Mouse (Mus musculus): ENCODE data around the gene Itgb6.
A peak's percentile ranks its signal among the peaks of the same experiment; 100 is the strongest.

The Itgb6 gene

DNA sequence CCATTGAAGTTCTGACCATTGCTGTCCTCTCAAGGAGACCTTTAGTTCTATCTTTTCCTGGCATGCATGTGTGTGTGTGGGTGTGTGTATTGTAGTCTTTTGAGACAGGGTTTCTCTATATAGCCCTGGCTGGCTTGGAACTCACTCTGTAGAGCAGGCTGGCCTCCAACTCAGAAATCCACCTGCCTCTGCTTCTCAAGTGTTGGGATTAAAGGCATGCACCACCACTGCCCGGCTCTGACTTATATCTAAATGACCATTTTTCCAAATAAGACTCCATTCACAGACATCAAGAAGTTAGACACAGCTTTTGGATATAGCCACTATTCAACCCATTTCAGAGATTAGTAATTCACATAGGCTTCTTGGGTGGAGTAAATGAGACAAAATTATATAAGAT, 34.3 kb downstream of the Itgb6 start:
- peaks cover 20% of the 10 kb centered on the region for H3K4me1 ChIP-seq (replicated peaks; ENCODE audit: low read depth, low read length)
- TF ChIP-seq NANOG (IDR thresholded peaks at IDR 0.05; ENCODE audit: borderline replicate concordance, low read length) (no peak), CTCF (conservative IDR thresholded peaks at IDR 0.05; ENCODE audit: low read length) (no peak), POU5F1 (IDR thresholded peaks at IDR 0.05; ENCODE audit: borderline replicate concordance, low read length) (no peak)
- no peaks in the 10 kb centered on the region for H3K36me3 ChIP-seq (ENCODE audit: insufficient read depth, low read length)
- H3K4me3 ChIP-seq (replicated peaks; ENCODE audit: low read length) = no peak overlapping the region
- H3K9me3 ChIP-seq (ENCODE audit: low read length) = peaks cover 8% of the 10 kb centered on the region
- no peaks in the 10 kb centered on the region for H3K27me3 ChIP-seq (ENCODE audit: insufficient read depth, low read length)

DNA sequence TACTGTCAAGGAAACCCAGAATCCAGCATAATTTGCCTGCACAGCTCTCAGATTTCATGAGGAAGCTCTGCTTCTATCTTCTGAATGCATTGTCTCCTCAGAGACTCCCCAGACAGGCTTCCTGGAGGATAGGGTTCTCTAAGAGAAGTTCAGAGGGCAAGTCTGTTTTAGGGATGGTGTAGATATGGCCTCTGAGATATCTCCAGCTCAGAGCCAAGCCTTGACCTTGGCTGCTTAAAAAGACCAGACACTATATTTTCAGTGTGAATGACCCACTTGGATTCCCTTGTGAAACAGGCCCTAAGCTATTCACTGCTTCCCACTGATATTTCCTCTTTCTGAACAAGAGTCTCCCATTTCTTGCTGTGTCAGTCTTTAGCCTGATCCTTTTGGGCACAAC, 36.5 kb downstream of the Itgb6 start:
- H3K4me1 ChIP-seq (replicated peaks; ENCODE audit: low read depth, low read length) = peaks cover 7% of the 10 kb centered on the region
- peaks cover 8% of the 10 kb centered on the region for H3K9me3 ChIP-seq (ENCODE audit: low read length)
- no peaks in the 10 kb centered on the region for H3K36me3 ChIP-seq (ENCODE audit: insufficient read depth, low read length)
- H3K4me3 ChIP-seq (replicated peaks; ENCODE audit: low read length) = no peak overlapping the region
- H3K27me3 ChIP-seq (ENCODE audit: insufficient read depth, low read length) = no peaks in the 10 kb centered on the region
- TF ChIP-seq CTCF (conservative IDR thresholded peaks at IDR 0.05; ENCODE audit: low read length) (no peak), NANOG (IDR thresholded peaks at IDR 0.05; ENCODE audit: borderline replicate concordance, low read length) (no peak), POU5F1 (IDR thresholded peaks at IDR 0.05; ENCODE audit: borderline replicate concordance, low read length) (no peak)

DNA sequence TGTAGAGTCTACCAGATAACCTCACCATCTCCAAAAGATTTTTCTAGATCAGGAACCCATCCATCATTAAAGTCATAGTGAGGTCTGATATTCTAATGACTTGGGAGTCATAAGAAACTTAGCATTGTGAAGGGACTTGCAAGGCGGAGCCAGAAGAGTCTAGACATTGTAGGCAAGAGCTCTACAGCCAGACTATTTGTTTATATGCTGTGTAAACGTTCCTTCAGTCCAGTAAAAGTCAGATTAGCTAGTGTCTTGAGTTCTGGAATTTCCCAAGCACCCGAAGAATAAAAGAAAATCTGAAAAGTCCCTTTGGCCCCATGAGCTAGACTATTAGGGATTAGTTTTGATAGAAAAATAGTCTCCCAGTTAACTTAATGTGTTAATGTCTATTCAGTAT, 38.3 kb downstream of the Itgb6 start:
- H3K9me3 ChIP-seq (ENCODE audit: low read length) = peaks cover 8% of the 10 kb centered on the region
- H3K4me3 ChIP-seq (replicated peaks; ENCODE audit: low read length) = no peak overlapping the region
- H3K4me1 ChIP-seq (replicated peaks; ENCODE audit: low read depth, low read length) = peaks cover 4% of the 10 kb centered on the region
- TF ChIP-seq NANOG (IDR thresholded peaks at IDR 0.05; ENCODE audit: borderline replicate concordance, low read length) = no peak
- TF ChIP-seq CTCF (conservative IDR thresholded peaks at IDR 0.05; ENCODE audit: low read length) = no peak
- no peak for TF ChIP-seq POU5F1 (IDR thresholded peaks at IDR 0.05; ENCODE audit: borderline replicate concordance, low read length)
- H3K36me3 ChIP-seq (ENCODE audit: insufficient read depth, low read length) = no peaks in the 10 kb centered on the region
- H3K27me3 ChIP-seq (ENCODE audit: insufficient read depth, low read length) = no peaks in the 10 kb centered on the region

DNA sequence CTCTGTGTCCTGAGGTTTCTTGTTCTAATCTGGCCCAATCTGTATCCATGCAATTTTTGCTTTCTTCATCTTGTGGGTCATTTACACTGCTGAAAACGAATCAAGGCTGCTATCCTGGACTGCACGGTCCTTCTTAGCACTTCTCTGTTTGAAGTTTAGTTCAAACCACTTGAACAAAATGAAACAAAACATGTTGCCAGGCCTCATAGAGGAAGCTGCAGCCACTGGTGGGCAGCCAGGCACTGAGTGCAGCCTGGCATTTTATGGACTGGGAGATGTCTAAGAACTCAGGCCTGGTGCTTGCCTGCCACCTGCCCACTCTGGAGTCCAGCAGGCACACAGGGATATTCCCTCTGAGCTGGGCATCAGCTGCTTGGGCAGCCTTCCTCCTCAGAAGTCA, 39.9 kb downstream of the Itgb6 start:
- no peak overlapping the region for H3K4me3 ChIP-seq (replicated peaks; ENCODE audit: low read length)
- TF ChIP-seq POU5F1 (IDR thresholded peaks at IDR 0.05; ENCODE audit: borderline replicate concordance, low read length) = no peak
- no peak for TF ChIP-seq NANOG (IDR thresholded peaks at IDR 0.05; ENCODE audit: borderline replicate concordance, low read length)
- no peak for TF ChIP-seq CTCF (conservative IDR thresholded peaks at IDR 0.05; ENCODE audit: low read length)
- H3K9me3 ChIP-seq (ENCODE audit: low read length) = peaks cover 8% of the 10 kb centered on the region
- H3K4me1 ChIP-seq (replicated peaks; ENCODE audit: low read depth, low read length) = no peaks in the 10 kb centered on the region
- no peaks in the 10 kb centered on the region for H3K36me3 ChIP-seq (ENCODE audit: insufficient read depth, low read length)
- no peaks in the 10 kb centered on the region for H3K27me3 ChIP-seq (ENCODE audit: insufficient read depth, low read length)

DNA sequence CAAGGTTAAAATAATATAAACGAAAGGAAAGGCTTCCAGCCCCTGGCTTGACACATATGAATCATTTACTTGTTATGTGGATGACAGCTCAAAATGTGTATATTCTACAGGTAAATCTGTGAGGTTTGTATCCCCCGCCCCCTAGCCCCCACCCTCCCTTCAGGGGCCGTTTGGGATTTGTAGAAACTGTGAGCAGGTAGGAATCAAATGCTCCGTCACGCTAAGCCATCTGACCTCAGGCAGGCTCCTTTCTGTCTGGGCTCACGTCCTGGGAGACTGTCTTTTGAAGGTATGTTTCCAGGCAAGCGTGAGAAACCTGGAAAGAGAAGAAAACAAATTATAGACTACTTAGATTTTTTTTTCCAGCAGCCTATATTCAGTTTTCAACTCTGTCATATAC, 48.0 kb downstream of the Itgb6 start:
- H3K4me3 ChIP-seq (replicated peaks; ENCODE audit: low read length) = no peak overlapping the region
- no peaks in the 10 kb centered on the region for H3K36me3 ChIP-seq (ENCODE audit: insufficient read depth, low read length)
- no peaks in the 10 kb centered on the region for H3K27me3 ChIP-seq (ENCODE audit: insufficient read depth, low read length)

DNA sequence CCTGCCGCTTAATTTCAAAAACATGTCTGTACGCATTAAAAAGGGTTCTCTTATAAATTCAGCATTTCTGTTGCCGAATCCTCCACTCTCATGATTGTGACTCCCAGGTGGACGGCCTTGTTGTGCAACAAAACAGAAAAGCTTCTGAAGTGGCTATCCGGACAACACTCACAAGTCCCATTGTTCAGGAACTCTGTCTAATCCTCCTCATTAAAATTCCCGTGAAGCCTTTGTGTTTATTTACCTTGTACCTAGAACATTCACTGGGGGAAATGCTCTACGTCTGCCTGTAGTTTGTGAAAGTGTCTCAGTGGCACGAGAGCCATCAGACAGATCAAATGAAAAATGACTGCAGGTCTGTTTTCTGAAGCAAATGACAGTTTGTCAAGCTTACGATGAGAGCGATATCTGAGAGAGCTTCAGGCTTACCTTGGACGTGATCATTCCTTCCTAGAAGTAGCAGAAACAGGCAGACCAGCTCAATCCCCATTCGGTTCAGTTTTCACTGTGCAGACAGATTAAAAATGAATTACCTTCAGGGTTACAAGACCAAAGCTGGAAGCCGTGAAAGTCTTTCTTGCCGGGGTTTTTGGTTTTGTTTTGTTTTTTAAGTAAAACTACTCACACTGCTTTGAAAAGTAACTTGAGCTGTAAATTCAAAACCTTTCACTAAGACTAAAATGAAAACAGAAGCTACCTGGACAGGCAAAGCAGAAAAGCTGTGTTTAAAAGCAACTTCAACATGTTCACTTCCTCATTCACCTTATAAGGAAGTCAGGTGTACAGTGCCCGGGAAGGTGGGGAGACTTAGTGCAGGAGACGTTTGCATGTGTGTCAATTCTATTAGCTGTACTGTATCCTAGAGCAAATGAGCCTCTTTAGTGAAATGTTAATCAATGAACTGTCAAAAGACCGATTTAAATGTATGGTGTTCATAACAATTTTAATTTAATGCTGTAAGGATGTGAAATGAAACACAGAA, 49.2 kb downstream of the Itgb6 start:
- H3K4me1 ChIP-seq (replicated peaks; ENCODE audit: low read depth, low read length) = no peaks in the 10 kb centered on the region
- no peaks in the 10 kb centered on the region for H3K27me3 ChIP-seq (ENCODE audit: insufficient read depth, low read length)
- no peaks in the 10 kb centered on the region for H3K36me3 ChIP-seq (ENCODE audit: insufficient read depth, low read length)
- no peaks in the 10 kb centered on the region for H3K9me3 ChIP-seq (ENCODE audit: low read length)
- TF ChIP-seq CTCF (conservative IDR thresholded peaks at IDR 0.05; ENCODE audit: low read length) (no peak), POU5F1 (IDR thresholded peaks at IDR 0.05; ENCODE audit: borderline replicate concordance, low read length) (no peak), NANOG (IDR thresholded peaks at IDR 0.05; ENCODE audit: borderline replicate concordance, low read length) (peak; percentile 86)
- no peak overlapping the region for H3K4me3 ChIP-seq (replicated peaks; ENCODE audit: low read length)

More for the DNA sequence above, 48.0 kb downstream of the Itgb6 start:
- TF ChIP-seq NANOG (IDR thresholded peaks at IDR 0.05; ENCODE audit: borderline replicate concordance, low read length) = no peak
- TF ChIP-seq CTCF (conservative IDR thresholded peaks at IDR 0.05; ENCODE audit: low read length) = no peak
- no peak for TF ChIP-seq POU5F1 (IDR thresholded peaks at IDR 0.05; ENCODE audit: borderline replicate concordance, low read length)
- H3K4me1 ChIP-seq (replicated peaks; ENCODE audit: low read depth, low read length) = no peaks in the 10 kb centered on the region
- H3K9me3 ChIP-seq (ENCODE audit: low read length) = no peaks in the 10 kb centered on the region

DNA sequence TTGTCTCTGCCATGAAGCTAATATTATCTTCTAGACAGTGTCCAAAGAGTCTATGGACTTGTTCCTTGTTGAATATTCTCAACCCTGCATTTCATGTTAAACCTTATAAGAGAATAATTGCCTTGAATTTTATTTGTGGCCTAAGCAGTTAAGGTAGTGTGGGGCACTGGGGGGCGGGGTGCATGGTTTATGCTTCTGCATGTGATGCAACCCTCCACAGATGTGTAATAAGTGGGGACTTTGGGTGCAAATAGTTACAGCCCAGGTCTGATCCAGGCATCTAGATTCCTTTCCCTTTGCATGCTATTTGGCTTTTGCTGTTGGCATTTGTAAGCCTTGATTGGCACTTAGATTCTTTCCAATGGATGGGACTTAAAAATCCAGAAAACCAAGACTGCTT, 51.2 kb downstream of the Itgb6 start:
- TF ChIP-seq NANOG (IDR thresholded peaks at IDR 0.05; ENCODE audit: borderline replicate concordance, low read length) (no peak), CTCF (conservative IDR thresholded peaks at IDR 0.05; ENCODE audit: low read length) (no peak), POU5F1 (IDR thresholded peaks at IDR 0.05; ENCODE audit: borderline replicate concordance, low read length) (no peak)
- Histone ChIP-seq H3K9me3 (ENCODE audit: low read length) (no peaks in the 10 kb centered on the region), H3K36me3 (ENCODE audit: insufficient read depth, low read length) (no peaks in the 10 kb centered on the region), H3K27me3 (ENCODE audit: insufficient read depth, low read length) (no peaks in the 10 kb centered on the region), H3K4me1 (replicated peaks; ENCODE audit: low read depth, low read length) (no peaks in the 10 kb centered on the region), H3K4me3 (replicated peaks; ENCODE audit: low read length) (no peak overlapping the region)

DNA sequence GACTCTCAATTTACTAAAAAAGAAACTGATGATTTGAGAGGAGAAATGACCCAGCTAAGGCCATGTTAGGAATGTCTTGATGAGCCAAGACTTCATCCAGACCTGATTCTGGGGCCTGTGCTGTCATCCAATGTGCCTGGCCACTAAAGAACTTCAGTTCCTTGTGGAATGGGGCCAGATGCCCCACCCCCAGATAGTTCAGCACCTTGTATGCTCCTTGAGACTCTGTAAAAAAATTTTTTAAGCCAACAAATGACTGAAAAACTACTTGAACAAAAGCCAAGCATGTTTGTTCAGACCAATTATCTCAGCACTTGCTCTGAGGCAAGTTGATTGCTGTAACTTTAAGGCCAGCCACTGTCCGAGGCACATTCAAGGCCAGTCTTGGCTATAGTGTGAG, 59.4 kb downstream of the Itgb6 start:
- Histone ChIP-seq H3K36me3 (ENCODE audit: insufficient read depth, low read length) (no peaks in the 10 kb centered on the region), H3K9me3 (ENCODE audit: low read length) (no peaks in the 10 kb centered on the region), H3K4me3 (replicated peaks; ENCODE audit: low read length) (no peak overlapping the region), H3K4me1 (replicated peaks; ENCODE audit: low read depth, low read length) (no peaks in the 10 kb centered on the region), H3K27me3 (ENCODE audit: insufficient read depth, low read length) (no peaks in the 10 kb centered on the region)
- TF ChIP-seq POU5F1 (IDR thresholded peaks at IDR 0.05; ENCODE audit: borderline replicate concordance, low read length) (no peak), NANOG (IDR thresholded peaks at IDR 0.05; ENCODE audit: borderline replicate concordance, low read length) (no peak), CTCF (conservative IDR thresholded peaks at IDR 0.05; ENCODE audit: low read length) (no peak)
